Mouse (Mus musculus) heart, embryonic 16.5 days (tissue): ENCODE measurements at regions not wholly inside any gene's neighbourhood (a gene's known extent, or its start where the extent isn't known, plus 50 kb on each side); places are given as distances from the start of the nearest gene placed in this dataset.
"Not testable (repeated sequence)": the region's sequence is repeated elsewhere in the genome, so short reads cannot be mapped to it uniquely, and the experiment has no call there.

Experiments
- ATAC-seq: fragments of 200-750 bp; cut with Nextera tagmentation; replicated peaks from 2 replicates; pipeline ENCODE4 v1.8.0; 2017; ENCODE audit warnings: moderate number of reproducible peaks; ENCODE audit not compliant: insufficient read depth, low FRiP score; ENCODE audit errors: extremely low read depth
- H3K27ac ChIP-seq: fragments of 300-500 bp; sonication (generic); 2 replicates; pipeline ENCODE4 v1.5.1; 2014; ENCODE audit warnings: mild to moderate bottlenecking, low read length, control low read depth, moderate library complexity
- H3K27me3 ChIP-seq: fragments of 300-500 bp; sonication (generic); 2 replicates; pipeline ENCODE4 v1.6.1; 2014; ENCODE audit warnings: low read length, mixed read lengths; ENCODE audit not compliant: control insufficient read depth, insufficient read depth
- H3K36me3 ChIP-seq: fragments of 300-500 bp; sonication (generic); 2 replicates; pipeline ENCODE4 v1.6.1; 2014; ENCODE audit not compliant: control insufficient read depth, insufficient read depth
- H3K4me1 ChIP-seq: fragments of 300-500 bp; sonication (generic); 2 replicates; pipeline ENCODE4 v1.6.1; 2014; ENCODE audit warnings: low read length, mixed read lengths; ENCODE audit not compliant: control insufficient read depth, insufficient read depth
- H3K4me2 ChIP-seq: fragments of 300-500 bp; sonication (generic); 2 replicates; pipeline ENCODE4 v1.6.1; 2014; ENCODE audit warnings: low read depth, mild to moderate bottlenecking, control low read depth, low read length
- H3K4me3 ChIP-seq: fragments of 300-500 bp; sonication (generic); 2 replicates; pipeline ENCODE4 v1.5.1; 2014; ENCODE audit warnings: mild to moderate bottlenecking, control low read depth, low read length
- H3K9ac ChIP-seq: fragments of 300-500 bp; sonication (generic); 2 replicates; pipeline ENCODE4 v1.6.1; 2014; ENCODE audit warnings: low read length, control low read depth
- H3K9me3 ChIP-seq: fragments of 300-500 bp; sonication (generic); replicated peaks from 2 replicates; pipeline ENCODE4 v1.6.1; 2016; ENCODE audit warnings: low read length; ENCODE audit not compliant: control insufficient read depth
- WGBS: fragments of 180-500 bp; shearing (Covaris S2); extraction: QIAGEN DNeasy Blood & Tissue Kit; methylation state at CpG from one replicate; pipeline ENCODE4 v1.1.7; 2014; 5-methylcytosine and 5-hydroxymethylcytosine counted together

DNA sequence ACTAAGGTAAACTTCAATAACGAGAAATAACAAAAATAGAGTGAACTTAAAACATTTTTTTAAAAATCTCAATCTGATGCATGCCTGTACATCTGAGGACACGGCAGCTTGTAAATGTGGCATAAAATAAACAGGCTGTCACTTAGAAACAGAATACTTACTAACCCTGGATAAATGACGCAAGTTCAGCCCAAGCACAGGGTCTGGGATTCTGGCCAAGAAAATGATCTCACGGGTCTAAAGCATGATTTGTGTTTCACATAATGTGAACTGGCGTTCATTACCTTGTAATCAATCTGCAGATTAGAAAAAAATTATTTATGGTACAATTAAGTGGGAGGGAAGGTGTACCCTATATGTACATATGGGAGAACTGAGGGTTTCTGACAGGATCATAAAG is 512.1 kb upstream of the Vrk2 start:
- no peaks in the 10 kb centered on the region for H3K36me3 ChIP-seq
- H3K4me2 ChIP-seq, result no peak overlapping the region
- no peak overlapping the region for H3K27ac ChIP-seq
- no peaks in the 10 kb centered on the region for H3K4me1 ChIP-seq
- no peaks in the 10 kb centered on the region for H3K27me3 ChIP-seq
- ATAC-seq, result no peak
- no peaks in the 10 kb centered on the region for H3K9me3 ChIP-seq
- H3K4me3 ChIP-seq, result no peak overlapping the region
- no peak overlapping the region for H3K9ac ChIP-seq
- 44% methylated on average over 5 of the region's 5 CpGs for WGBS

GRCm38 (mm10) chr11:27102906-27103305 is 509.1 kb upstream of the Vrk2 start:
- ATAC-seq, result no peak
- no peaks in the 10 kb centered on the region for H3K9me3 ChIP-seq
- H3K9ac ChIP-seq, result no peak overlapping the region
- no peaks in the 10 kb centered on the region for H3K4me1 ChIP-seq
- no peak overlapping the region for H3K27ac ChIP-seq
- no peak overlapping the region for H3K4me3 ChIP-seq
- no peak overlapping the region for H3K4me2 ChIP-seq
- no peaks in the 10 kb centered on the region for H3K36me3 ChIP-seq
- no peaks in the 10 kb centered on the region for H3K27me3 ChIP-seq

GRCm38 (mm10) chr11:27102045-27102444 is 508.2 kb upstream of the Vrk2 start:
- no peak overlapping the region for H3K4me3 ChIP-seq
- no peaks in the 10 kb centered on the region for H3K4me1 ChIP-seq
- H3K27me3 ChIP-seq, result no peaks in the 10 kb centered on the region
- H3K9ac ChIP-seq, result no peak overlapping the region
- no peaks in the 10 kb centered on the region for H3K36me3 ChIP-seq
- WGBS, result 91% methylated on average over 2 of the region's 2 CpGs
- ATAC-seq, result no peak
- H3K27ac ChIP-seq, result no peak overlapping the region
- no peaks in the 10 kb centered on the region for H3K9me3 ChIP-seq
- no peak overlapping the region for H3K4me2 ChIP-seq

DNA sequence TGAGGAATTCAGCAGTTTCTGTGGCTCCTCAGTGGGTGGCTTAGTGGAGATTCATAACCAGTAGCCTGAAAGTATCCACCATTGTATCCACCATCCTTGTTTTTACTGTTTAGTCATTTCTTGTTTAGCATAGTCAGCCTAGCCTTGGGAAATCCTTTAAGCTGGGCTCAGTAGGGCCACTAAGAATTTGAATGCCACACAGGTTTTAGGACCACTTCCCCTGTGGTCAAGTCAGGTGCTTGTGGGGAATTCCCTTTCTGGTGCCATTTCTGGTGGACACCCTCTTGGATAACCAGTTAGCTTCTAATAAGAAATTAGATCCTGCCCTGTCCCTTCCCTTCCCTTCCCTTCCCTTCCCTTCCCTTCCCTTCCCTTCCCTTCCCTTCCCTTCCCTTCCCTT is 502.8 kb upstream of the Vrk2 start:
- no peak overlapping the region for H3K4me3 ChIP-seq
- H3K27ac ChIP-seq, result no peak overlapping the region
- H3K9me3 ChIP-seq, result no peaks in the 10 kb centered on the region
- no peak for ATAC-seq
- H3K4me1 ChIP-seq, result no peaks in the 10 kb centered on the region
- H3K36me3 ChIP-seq, result no peaks in the 10 kb centered on the region
- H3K27me3 ChIP-seq, result no peaks in the 10 kb centered on the region
- no peak overlapping the region for H3K4me2 ChIP-seq
- no peak overlapping the region for H3K9ac ChIP-seq

DNA sequence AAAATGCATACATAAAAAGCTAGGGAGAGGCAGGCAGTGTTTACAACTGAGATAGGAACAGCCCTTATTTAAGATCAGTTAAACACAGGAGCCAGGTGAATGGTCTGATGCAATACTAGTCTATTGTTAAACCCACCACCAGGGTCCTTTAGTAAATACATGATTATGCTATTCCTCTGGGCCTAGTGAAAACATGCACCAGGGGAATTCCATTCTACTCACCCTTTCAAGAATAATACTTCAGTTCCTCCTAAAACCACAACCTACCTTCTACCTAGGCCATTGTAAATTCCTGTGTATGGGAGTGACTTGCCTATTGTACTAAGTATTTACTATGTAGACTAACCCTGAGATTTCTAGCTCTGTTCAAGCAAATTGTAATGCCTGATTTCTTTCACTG is 501.7 kb upstream of the Vrk2 start:
- H3K9me3 ChIP-seq, H3K9ac ChIP-seq, H3K4me3 ChIP-seq, H3K4me1 ChIP-seq, ATAC-seq, H3K27me3 ChIP-seq, H3K36me3 ChIP-seq, H3K4me2 ChIP-seq, H3K27ac ChIP-seq: not testable (repeated sequence)

DNA sequence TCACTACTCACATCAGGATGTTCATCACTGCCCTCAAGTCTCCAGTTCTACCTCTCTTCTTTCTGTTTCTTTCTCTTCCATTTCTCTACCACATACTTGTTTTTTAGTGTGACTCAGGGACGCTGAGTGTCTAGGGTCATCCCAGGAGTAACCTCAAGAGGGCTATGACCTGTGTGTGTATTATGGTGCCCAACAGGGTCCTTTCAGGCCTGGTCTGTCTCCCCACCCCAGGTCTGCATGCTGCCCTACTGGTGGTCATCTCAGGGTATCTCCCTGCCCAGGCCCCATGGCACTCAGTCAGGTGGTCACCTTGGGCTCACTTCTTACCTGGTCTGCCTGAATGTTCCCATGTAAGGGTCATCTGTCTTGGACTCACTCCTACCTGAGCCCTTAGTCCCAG is 492.7 kb upstream of the Vrk2 start:
- Histone ChIP-seq H3K9me3 (no peaks in the 10 kb centered on the region), H3K27me3 (no peaks in the 10 kb centered on the region), H3K27ac (no peak overlapping the region), H3K4me3 (no peak overlapping the region), H3K9ac (no peak overlapping the region), H3K4me2 (no peak overlapping the region), H3K36me3 (no peaks in the 10 kb centered on the region), H3K4me1 (no peaks in the 10 kb centered on the region)
- ATAC-seq, result no peak
- 80% methylated on average over 1 of the region's 1 CpGs for whole genome bisulfite sequencing

DNA sequence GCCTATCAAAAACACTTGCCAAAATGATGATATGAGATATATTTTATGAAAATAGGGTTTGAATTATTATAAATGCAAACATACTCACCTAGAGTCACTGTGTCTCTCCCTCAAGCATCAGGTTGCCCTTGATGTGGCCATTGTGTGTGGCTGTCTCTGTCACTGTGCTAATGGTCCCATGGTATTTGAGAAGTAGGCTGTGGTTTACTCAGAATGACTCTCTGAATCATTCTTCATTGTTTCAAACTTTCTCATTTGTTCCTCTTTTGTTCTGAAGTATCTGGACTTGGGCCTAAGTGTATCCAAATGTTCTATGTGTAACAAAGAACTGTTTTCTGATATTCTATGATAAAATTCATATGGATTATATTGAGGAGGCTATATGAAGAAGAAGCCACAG is 487.4 kb upstream of the Vrk2 start:
- no peaks in the 10 kb centered on the region for H3K9me3 ChIP-seq
- H3K36me3 ChIP-seq, result no peaks in the 10 kb centered on the region
- H3K9ac ChIP-seq, result no peak overlapping the region
- H3K27ac ChIP-seq, result no peak overlapping the region
- no peaks in the 10 kb centered on the region for H3K4me1 ChIP-seq
- H3K27me3 ChIP-seq, result no peaks in the 10 kb centered on the region
- no peak for ATAC-seq
- H3K4me2 ChIP-seq, result no peak overlapping the region
- no peak overlapping the region for H3K4me3 ChIP-seq

DNA sequence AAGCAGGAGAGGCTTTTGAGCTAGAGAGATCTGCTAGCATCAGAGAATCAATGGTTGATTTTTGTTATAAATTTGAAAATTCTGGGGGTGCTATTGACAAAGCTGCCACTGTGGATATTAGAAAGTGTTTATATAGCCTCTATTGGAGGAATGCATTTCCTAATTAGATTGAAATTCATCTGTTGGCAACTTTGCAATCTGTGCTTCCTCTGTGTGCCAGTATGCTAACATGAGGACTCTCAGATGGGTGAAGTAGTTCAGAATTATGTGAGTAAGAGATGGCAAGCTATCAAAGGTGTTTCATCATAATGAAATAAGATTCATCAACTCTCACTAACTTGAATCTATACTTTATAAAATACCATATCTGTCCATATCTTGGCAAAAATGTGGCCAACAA is 476.6 kb upstream of the Vrk2 start:
- Histone ChIP-seq H3K27me3 (no peaks in the 10 kb centered on the region), H3K4me2 (no peak overlapping the region), H3K27ac (no peak overlapping the region), H3K9ac (no peak overlapping the region), H3K4me3 (no peak overlapping the region), H3K4me1 (no peaks in the 10 kb centered on the region), H3K9me3 (no peaks in the 10 kb centered on the region), H3K36me3 (no peaks in the 10 kb centered on the region)
- no peak for ATAC-seq

GRCm38 (mm10) chr11:27027243-27027852 is 433.5 kb upstream of the Vrk2 start:
- ATAC-seq, result no peak
- H3K4me2 ChIP-seq, result no peak overlapping the region
- H3K9me3 ChIP-seq, result no peaks in the 10 kb centered on the region
- H3K27ac ChIP-seq, result no peak overlapping the region
- H3K4me1 ChIP-seq, result no peaks in the 10 kb centered on the region
- H3K4me3 ChIP-seq, result no peak overlapping the region
- H3K27me3 ChIP-seq, result no peaks in the 10 kb centered on the region
- no peak overlapping the region for H3K9ac ChIP-seq
- no peaks in the 10 kb centered on the region for H3K36me3 ChIP-seq
- WGBS, result 59% methylated on average over 1 of the region's 1 CpGs

DNA sequence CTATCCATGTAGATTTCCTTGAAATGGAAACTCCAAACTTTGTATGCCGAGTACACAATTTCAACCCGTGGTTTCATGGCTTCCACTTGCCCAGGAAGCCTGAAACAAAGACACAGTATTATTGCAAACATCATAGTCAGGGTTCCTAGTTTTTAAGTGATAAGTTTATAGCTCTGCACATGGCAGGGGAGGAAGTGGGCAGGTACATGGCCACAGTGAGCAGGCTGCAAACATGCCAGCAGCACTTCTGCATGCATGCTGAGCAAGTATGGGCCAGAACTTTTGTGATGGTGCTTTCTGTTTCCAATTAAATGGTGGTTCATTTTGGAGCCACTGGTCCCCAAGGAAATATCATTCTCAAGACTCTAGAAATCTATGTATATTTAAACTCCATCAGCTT is 431.7 kb upstream of the Vrk2 start:
- WGBS, result 79% methylated on average over 2 of the region's 2 CpGs
- ATAC-seq, result no peak
- no peak overlapping the region for H3K4me3 ChIP-seq
- H3K36me3 ChIP-seq, result no peaks in the 10 kb centered on the region
- H3K27me3 ChIP-seq, result no peaks in the 10 kb centered on the region
- H3K9me3 ChIP-seq, result no peaks in the 10 kb centered on the region
- H3K4me2 ChIP-seq, result no peak overlapping the region
- no peak overlapping the region for H3K27ac ChIP-seq
- H3K4me1 ChIP-seq, result no peaks in the 10 kb centered on the region
- no peak overlapping the region for H3K9ac ChIP-seq
